Mouse (Mus musculus) embryonic facial prominence, embryonic 14.5 days (tissue): ENCODE data around the gene Rin2. TPM values are rescaled to one million over a fixed set of nuclear protein-coding genes. Genes with fewer than 3 reads are reported as not detected.

ENCODE experiments used
- ATAC-seq: fragments of 200-750 bp; cut with Nextera tagmentation; 2 replicates; pipeline ENCODE4 v1.8.0; 2017; ENCODE audit warnings: low read depth, moderate number of reproducible peaks, moderate TSS enrichment
- DNase-seq: peaks from one replicate; pipeline ENCODE4 v3.0.0-alpha.2; 2015; ENCODE audit warnings: low spot score
- H3K27ac ChIP-seq: fragments of 300-500 bp; sonication (generic); replicated peaks from 2 replicates; pipeline ENCODE4 v1.5.1; 2014; ENCODE audit warnings: low read depth, mild to moderate bottlenecking, low read length, moderate library complexity
- H3K27me3 ChIP-seq: fragments of 300-500 bp; sonication (generic); replicated peaks from 2 replicates; pipeline ENCODE4 v1.6.1; 2014; ENCODE audit warnings: low read length; ENCODE audit not compliant: control insufficient read depth, insufficient read depth
- H3K36me3 ChIP-seq: fragments of 300-500 bp; sonication (generic); 2 replicates; pipeline ENCODE4 v1.6.1; 2014; ENCODE audit warnings: low read length, mixed read lengths; ENCODE audit not compliant: control insufficient read depth, insufficient read depth
- H3K4me1 ChIP-seq: fragments of 300-500 bp; sonication (generic); 2 replicates; pipeline ENCODE4 v1.6.1; 2014; ENCODE audit warnings: antibody characterized with exemption, low read length; ENCODE audit not compliant: control insufficient read depth, insufficient read depth
- H3K4me2 ChIP-seq: fragments of 300-500 bp; sonication (generic); 2 replicates; pipeline ENCODE4 v1.6.1; 2014; ENCODE audit warnings: low read depth, mild to moderate bottlenecking, low read length, moderate library complexity, mixed read lengths
- H3K4me3 ChIP-seq: fragments of 300-500 bp; sonication (generic); 2 replicates; pipeline ENCODE4 v1.5.1; 2014; ENCODE audit warnings: low read depth, mild to moderate bottlenecking, low read length
- H3K9ac ChIP-seq: fragments of 300-500 bp; sonication (generic); 2 replicates; pipeline ENCODE4 v1.6.1; 2014; ENCODE audit warnings: low read depth, mild to moderate bottlenecking, low read length, moderate library complexity, mixed read lengths
- H3K9me3 ChIP-seq: fragments of 300-500 bp; sonication (generic); 2 replicates; pipeline ENCODE4 v1.6.1; 2016; ENCODE audit warnings: low read length; ENCODE audit not compliant: control insufficient read depth
- WGBS: fragments of 180-500 bp; shearing (Covaris S2); extraction: QIAGEN DNeasy Blood & Tissue Kit; methylation state at CpG from one replicate; pipeline ENCODE4 v1.1.7; 2014; 5-methylcytosine and 5-hydroxymethylcytosine counted together
- polyA plus RNA-seq: library from polyadenylated mRNA; unstranded; fragments of >200 nt; fragmentation: Nextera tagmentation; extraction: Ambion mirVana; gene quantifications from 2 replicates; pipeline ENCODE4 v1.2.1, GENCODE M21; 2014

Gene Rin2
- polyA plus RNA-seq, 1 experiment from 2014 or later, result 33.0 TPM

DNA sequence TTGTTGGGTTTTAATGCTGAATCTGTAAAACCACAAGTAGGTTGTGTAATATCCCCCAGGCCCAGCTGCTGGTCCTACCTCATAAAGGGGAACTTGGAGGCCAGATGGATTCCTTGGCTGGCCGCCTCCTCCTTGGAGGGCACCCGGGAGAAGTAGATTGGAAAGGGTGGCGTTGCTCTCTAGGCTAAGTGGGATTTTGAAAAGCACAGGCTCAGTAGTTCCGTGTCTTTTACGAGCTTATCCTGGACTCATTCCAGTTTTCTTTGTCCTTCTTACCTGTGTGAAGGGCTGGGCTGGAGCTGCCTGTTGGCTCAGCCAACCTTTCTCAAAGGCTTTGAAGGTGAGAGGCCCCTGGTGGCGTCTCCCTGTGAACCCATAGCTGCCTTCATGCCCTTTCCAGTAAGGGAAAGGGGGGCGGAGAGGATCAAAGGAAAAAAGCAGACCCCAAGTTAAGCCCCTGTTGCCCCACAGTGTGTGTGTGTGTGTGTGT lies 184.5 kb downstream of the Rin2 start:
- 13% methylated on average over 7 of the region's 7 CpGs for WGBS
- no peaks in the 10 kb centered on the region for H3K9me3 ChIP-seq
- peak overlapping the region; percentile 98 for H3K27ac ChIP-seq
- no peaks in the 10 kb centered on the region for H3K36me3 ChIP-seq
- DNase-seq, result peak; percentile 86
- peak overlapping the region; percentile 56 for H3K4me3 ChIP-seq
- H3K9ac ChIP-seq, result peak overlapping the region; percentile 76; the same call in 1 of the 2 replicates
- ATAC-seq, result peak; percentile 46
- H3K27me3 ChIP-seq, result no peaks in the 10 kb centered on the region
- peaks cover 29% of the 10 kb centered on the region for H3K4me1 ChIP-seq
- H3K4me2 ChIP-seq, result peak overlapping the region; percentile 64

- Histone ChIP-seq H3K27ac (peak overlapping the region; percentile 98), H3K9ac (peak overlapping the region; percentile 76), H3K9me3 (no peaks in the 10 kb centered on the region), H3K4me3 (peak overlapping the region; percentile 56), H3K4me1 (peaks cover 29% of the 10 kb centered on the region), H3K4me2 (peak overlapping the region; percentile 64), H3K27me3 (no peaks in the 10 kb centered on the region), H3K36me3 (no peaks in the 10 kb centered on the region)
- ATAC-seq (peak; percentile 87), DNase-seq (peak; percentile 97)
- WGBS, result 4% methylated on average over 31 of the region's 40 CpGs
Measured at GRCm38 (mm10) chr2:145859932-145860801, 185.2 kb downstream of the Rin2 start.

DNA sequence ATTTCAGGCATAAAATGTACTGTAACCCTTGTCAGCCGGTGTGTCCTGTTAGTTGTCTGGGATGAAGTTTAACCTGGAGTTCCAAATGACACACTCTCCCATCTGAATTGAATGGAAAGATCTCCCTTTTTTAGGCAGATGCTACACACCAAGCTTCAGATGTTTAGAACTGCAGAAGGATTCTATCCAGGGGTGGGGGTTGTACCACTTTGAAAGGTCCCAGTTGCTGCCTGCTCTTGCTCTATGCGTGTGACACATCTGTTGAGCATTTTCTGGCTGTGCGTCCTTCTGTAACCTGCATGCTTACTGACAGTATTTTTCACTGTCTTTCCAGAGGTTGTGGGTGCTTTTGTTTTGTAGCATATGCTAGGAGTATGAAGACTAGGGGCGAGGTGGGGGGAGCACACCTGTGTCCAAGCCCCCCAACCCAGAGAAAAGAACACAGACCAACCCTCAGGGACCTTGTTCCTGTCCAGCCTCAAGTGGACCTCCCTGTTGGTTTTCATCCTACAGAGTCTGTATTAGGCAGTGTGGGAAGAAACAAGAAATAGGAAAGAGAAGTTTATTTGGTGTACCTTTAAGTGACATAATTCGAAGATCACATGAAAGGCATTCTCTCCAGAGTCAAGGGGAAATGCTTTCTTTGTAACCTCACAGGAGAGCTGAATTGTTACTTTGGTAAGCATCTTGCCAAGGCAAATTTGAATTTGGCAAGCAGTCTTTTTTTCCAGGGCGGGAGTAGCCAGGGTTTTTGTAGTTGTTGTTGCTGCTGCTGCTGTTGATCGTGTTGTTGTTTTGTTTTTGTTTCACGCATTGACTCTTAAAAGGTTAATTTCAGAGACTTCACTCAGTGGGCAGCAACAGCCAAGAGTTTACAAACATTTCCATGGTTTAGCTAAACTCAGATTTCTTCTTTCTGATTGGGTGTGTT lies 186.4 kb downstream of the Rin2 start:
- Histone ChIP-seq H3K36me3 (peaks cover 1% of the 10 kb centered on the region; the same call in 1 of the 2 replicates), H3K4me2 (peak overlapping the region; percentile 64), H3K9me3 (no peaks in the 10 kb centered on the region), H3K9ac (peak overlapping the region; percentile 76), H3K4me1 (peaks cover 27% of the 10 kb centered on the region), H3K27ac (peak overlapping the region; percentile 98), H3K27me3 (no peaks in the 10 kb centered on the region), H3K4me3 (peak overlapping the region; percentile 56)
- no peak for ATAC-seq
- peak; percentile 64 for DNase-seq
- WGBS, result 18% methylated on average over 8 of the region's 8 CpGs

DNA sequence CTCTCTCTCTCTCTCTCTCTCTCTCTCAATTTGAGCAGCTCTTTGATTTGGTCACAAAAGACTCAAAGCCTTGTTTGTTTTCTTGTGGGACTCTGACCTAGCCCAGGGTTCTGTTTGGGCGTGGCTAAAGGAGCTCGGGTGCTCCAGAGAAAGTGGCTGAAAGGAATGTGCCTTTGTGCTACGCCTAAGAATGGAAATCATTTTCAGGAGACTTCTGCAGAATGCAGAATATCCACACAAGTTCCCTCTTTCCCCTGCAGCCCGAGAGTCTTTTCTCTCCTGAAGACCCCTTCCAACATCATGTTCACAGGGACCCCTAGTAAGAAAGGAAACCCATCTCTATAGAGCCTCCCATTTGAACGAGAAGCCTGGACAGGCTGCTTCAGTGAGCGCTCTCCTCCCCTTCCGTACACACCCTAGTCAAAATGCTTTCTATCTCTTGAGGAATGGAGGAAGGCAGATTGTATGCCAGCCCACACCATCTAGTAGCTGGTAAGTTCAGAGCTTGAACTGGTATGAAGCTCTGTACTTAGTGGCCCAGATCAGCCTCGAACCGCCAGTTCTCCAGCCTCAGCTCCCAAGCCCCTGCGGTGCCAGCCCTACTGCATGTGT lies 187.3 kb downstream of the Rin2 start:
- Histone ChIP-seq H3K36me3 (peaks cover 10% of the 10 kb centered on the region; the same call in 1 of the 2 replicates), H3K9ac (peak overlapping the region; percentile 76), H3K4me2 (peak overlapping the region; percentile 64), H3K4me1 (peaks cover 27% of the 10 kb centered on the region), H3K4me3 (peak overlapping the region; percentile 56), H3K9me3 (peaks cover 6% of the 10 kb centered on the region; the same call in 1 of the 2 replicates), H3K27ac (peak overlapping the region; percentile 98), H3K27me3 (no peaks in the 10 kb centered on the region)
- DNase-seq (peak; percentile 77), ATAC-seq (no peak)
- WGBS, result 23% methylated on average over 10 of the region's 10 CpGs

DNA sequence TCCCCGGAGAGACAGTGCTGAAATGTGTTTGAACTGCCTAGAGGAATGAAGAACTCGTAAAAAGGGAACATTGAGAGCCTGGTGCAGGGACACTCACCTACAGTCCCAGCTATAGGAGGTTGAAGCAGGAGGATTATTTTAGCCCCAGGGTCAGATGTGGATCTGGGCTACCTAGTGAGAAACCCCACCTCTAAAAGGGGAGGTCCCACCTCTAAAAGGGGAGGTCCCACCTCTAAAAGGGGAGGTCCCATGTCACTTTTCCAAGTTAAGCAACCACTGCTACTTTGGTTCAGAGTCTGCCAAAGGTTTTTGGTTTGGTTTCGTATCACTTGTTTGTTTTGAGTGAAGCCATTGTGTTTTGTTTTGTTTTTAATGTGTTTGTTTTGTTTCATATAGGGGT lies 190.3 kb downstream of the Rin2 start:
- no peak for ATAC-seq
- H3K36me3 ChIP-seq, result peaks cover 14% of the 10 kb centered on the region; the same call in 1 of the 2 replicates
- WGBS, result 81% methylated on average over 3 of the region's 3 CpGs
- H3K4me3 ChIP-seq, result no peak overlapping the region
- H3K9me3 ChIP-seq, result peaks cover 6% of the 10 kb centered on the region; the same call in 1 of the 2 replicates
- H3K4me2 ChIP-seq, result no peak overlapping the region
- no peak overlapping the region for H3K27ac ChIP-seq
- no peak overlapping the region for H3K9ac ChIP-seq
- peaks cover 5% of the 10 kb centered on the region; the same call in 1 of the 2 replicates for H3K4me1 ChIP-seq
- no peak for DNase-seq
- H3K27me3 ChIP-seq, result no peaks in the 10 kb centered on the region

DNA sequence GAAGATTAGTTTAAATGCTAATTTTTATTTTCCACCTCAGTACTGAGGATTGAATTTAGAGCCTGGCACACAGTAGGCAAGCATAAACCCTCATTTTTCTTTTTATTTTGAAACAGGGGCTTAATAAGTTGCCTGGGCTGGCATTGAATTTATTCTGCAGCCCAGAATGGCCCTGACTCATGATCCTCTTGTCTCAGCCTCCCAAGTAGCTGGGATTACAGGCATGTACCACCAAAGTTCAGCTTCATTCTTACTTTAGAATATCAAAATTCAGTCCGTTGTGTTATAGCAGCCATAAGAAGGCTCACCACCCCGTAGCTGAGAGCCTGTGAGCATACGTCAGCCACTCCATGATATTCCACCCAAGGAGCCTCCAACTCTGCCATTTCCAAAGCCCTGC lies 191.2 kb downstream of the Rin2 start:
- H3K4me1 ChIP-seq, result peaks cover 5% of the 10 kb centered on the region; the same call in 1 of the 2 replicates
- peaks cover 14% of the 10 kb centered on the region; the same call in 1 of the 2 replicates for H3K36me3 ChIP-seq
- 81% methylated on average over 3 of the region's 3 CpGs for WGBS
- H3K27me3 ChIP-seq, result no peaks in the 10 kb centered on the region
- no peak overlapping the region for H3K27ac ChIP-seq
- no peak overlapping the region for H3K4me2 ChIP-seq
- ATAC-seq, result no peak
- H3K4me3 ChIP-seq, result no peak overlapping the region
- DNase-seq, result no peak
- peaks cover 6% of the 10 kb centered on the region; the same call in 1 of the 2 replicates for H3K9me3 ChIP-seq
- no peak overlapping the region for H3K9ac ChIP-seq

DNA sequence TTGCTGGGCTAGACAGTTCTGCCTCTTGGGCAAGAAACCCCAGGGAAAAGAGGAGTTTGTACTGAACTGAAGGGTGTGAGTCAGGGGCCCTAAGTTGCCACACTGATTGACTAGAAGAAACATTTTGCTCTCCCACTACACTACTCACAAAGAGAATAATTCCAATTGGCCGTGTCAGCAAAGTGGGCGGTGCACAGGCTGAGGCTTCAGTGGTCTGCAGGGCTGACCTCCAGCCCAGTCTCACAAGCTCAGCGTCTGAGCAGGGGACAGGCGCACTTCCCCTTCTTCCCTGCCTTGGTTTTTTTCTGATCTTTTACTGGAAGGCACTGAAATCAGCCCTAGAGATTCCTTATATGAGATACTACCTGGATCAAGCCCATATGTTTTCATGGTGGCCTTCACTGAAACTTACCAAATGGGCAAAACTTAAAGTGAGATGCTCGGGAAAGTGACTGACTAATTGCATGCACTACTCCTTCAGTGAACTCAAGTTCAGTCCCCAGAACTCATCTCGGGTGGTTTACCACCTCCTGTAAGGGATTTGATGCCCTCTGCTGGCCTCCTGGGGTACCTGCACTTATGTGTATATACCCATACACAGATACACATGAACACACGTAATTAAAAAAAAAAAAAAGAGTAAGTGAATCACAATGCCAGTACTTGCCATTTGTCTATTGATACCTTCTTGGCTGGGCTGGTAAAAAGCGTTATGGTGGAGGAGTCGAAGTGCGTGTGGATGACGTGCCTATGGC lies 191.9 kb downstream of the Rin2 start:
- WGBS, result 89% methylated on average over 11 of the region's 11 CpGs
- no peak for ATAC-seq

More for the DNA sequence above, 191.9 kb downstream of the Rin2 start:
- no peak overlapping the region for H3K9ac ChIP-seq
- H3K9me3 ChIP-seq, result peaks cover 6% of the 10 kb centered on the region; the same call in 1 of the 2 replicates
- H3K36me3 ChIP-seq, result peaks cover 14% of the 10 kb centered on the region; the same call in 1 of the 2 replicates
- peaks cover 5% of the 10 kb centered on the region; the same call in 1 of the 2 replicates for H3K4me1 ChIP-seq
- H3K27me3 ChIP-seq, result no peaks in the 10 kb centered on the region
- no peak overlapping the region for H3K4me2 ChIP-seq
- no peak overlapping the region for H3K4me3 ChIP-seq
- no peak overlapping the region for H3K27ac ChIP-seq
- DNase-seq, result no peak
